Mouse (Mus musculus) embryonic facial prominence, embryonic 14.5 days (tissue): Measurements from ENCODE around the gene Rtl1. TPM values are rescaled to one million over a fixed set of nuclear protein-coding genes. Genes with fewer than 3 reads are reported as not detected.

ENCODE experiments used
- ATAC-seq: fragments of 200-750 bp; cut with Nextera tagmentation; 2 replicates; pipeline ENCODE4 v1.8.0; 2017; ENCODE audit warnings: low read depth, moderate number of reproducible peaks, moderate TSS enrichment
- DNase-seq: peaks from one replicate; pipeline ENCODE4 v3.0.0-alpha.2; 2015; ENCODE audit warnings: low spot score
- H3K27ac ChIP-seq: fragments of 300-500 bp; sonication (generic); replicated peaks from 2 replicates; pipeline ENCODE4 v1.5.1; 2014; ENCODE audit warnings: low read depth, mild to moderate bottlenecking, low read length, moderate library complexity
- H3K27me3 ChIP-seq: fragments of 300-500 bp; sonication (generic); replicated peaks from 2 replicates; pipeline ENCODE4 v1.6.1; 2014; ENCODE audit warnings: low read length; ENCODE audit not compliant: control insufficient read depth, insufficient read depth
- H3K36me3 ChIP-seq: fragments of 300-500 bp; sonication (generic); 2 replicates; pipeline ENCODE4 v1.6.1; 2014; ENCODE audit warnings: low read length, mixed read lengths; ENCODE audit not compliant: control insufficient read depth, insufficient read depth
- H3K4me1 ChIP-seq: fragments of 300-500 bp; sonication (generic); 2 replicates; pipeline ENCODE4 v1.6.1; 2014; ENCODE audit warnings: antibody characterized with exemption, low read length; ENCODE audit not compliant: control insufficient read depth, insufficient read depth
- H3K4me2 ChIP-seq: fragments of 300-500 bp; sonication (generic); 2 replicates; pipeline ENCODE4 v1.6.1; 2014; ENCODE audit warnings: low read depth, mild to moderate bottlenecking, low read length, moderate library complexity, mixed read lengths
- H3K4me3 ChIP-seq: fragments of 300-500 bp; sonication (generic); 2 replicates; pipeline ENCODE4 v1.5.1; 2014; ENCODE audit warnings: low read depth, mild to moderate bottlenecking, low read length
- H3K9ac ChIP-seq: fragments of 300-500 bp; sonication (generic); 2 replicates; pipeline ENCODE4 v1.6.1; 2014; ENCODE audit warnings: low read depth, mild to moderate bottlenecking, low read length, moderate library complexity, mixed read lengths
- H3K9me3 ChIP-seq: fragments of 300-500 bp; sonication (generic); 2 replicates; pipeline ENCODE4 v1.6.1; 2016; ENCODE audit warnings: low read length; ENCODE audit not compliant: control insufficient read depth
- WGBS: fragments of 180-500 bp; shearing (Covaris S2); extraction: QIAGEN DNeasy Blood & Tissue Kit; methylation state at CpG from one replicate; pipeline ENCODE4 v1.1.7; 2014; 5-methylcytosine and 5-hydroxymethylcytosine counted together
- polyA plus RNA-seq: library from polyadenylated mRNA; unstranded; fragments of >200 nt; fragmentation: Nextera tagmentation; extraction: Ambion mirVana; gene quantifications from 2 replicates; pipeline ENCODE4 v1.2.1, GENCODE M21; 2014

Gene Rtl1
- polyA plus RNA-seq = 5.0 TPM in 2 replicates

- no peak within 1 kb of the TSS for H3K9ac ChIP-seq
- DNase-seq = no peak
- peaks cover 17% of the 10 kb centered on the region for H3K4me1 ChIP-seq
- H3K27ac ChIP-seq = peak within 1 kb of the TSS; percentile 52
- ATAC-seq = no peak
- H3K27me3 ChIP-seq = no peaks in the 10 kb centered on the region
- H3K4me2 ChIP-seq = no peak within 1 kb of the TSS
- 87% methylated on average over 7 of the region's 7 CpGs for WGBS
- H3K36me3 ChIP-seq = peaks cover 50% of the 10 kb centered on the region
- H3K4me3 ChIP-seq = no peak within 1 kb of the TSS
- H3K9me3 ChIP-seq = no peaks in the 10 kb centered on the region
Measured at GRCm38 (mm10) chr12:109600230-109600629, at the start of gene Rtl1. TSS of gene Rtl1 (minus strand) at chr12:109600330.

DNA sequence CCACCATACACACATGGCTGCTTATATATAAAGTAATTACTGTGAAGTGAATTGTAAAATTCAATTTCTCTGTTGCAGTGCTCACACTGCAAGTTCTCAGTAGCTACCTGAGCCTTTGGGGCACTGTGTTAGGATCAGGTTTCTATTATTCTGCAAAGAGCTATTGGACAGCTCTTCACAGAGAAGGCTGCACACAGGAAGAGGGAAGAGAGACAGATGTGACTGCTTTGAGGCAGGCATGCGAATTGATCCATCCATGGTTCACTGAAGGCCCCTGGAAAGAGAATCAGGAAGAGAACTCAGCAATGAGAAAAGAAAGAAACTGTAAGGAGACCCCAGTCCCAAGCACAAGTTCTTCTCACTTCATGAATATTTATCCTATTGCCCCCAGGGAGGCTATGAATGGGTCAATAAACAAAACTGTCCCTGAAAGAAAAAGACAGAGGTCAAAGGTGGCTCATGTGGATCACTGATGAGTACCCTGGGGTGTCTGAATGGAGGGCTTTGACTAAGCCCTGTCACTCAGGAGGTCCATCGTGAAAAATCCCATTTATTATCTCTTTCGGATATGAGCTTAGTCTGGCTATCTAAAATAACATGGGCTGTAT is 40.5 kb upstream of the Rtl1 start:
- whole genome bisulfite sequencing = 41% methylated on average over 3 of the region's 3 CpGs
- Histone ChIP-seq H3K4me1 (no peaks in the 10 kb centered on the region), H3K4me3 (no peak overlapping the region), H3K27ac (no peak overlapping the region), H3K9me3 (no peaks in the 10 kb centered on the region), H3K36me3 (peaks cover 41% of the 10 kb centered on the region), H3K27me3 (no peaks in the 10 kb centered on the region), H3K9ac (no peak overlapping the region), H3K4me2 (no peak overlapping the region)
- no peak; the same call in 1 of the 2 replicates for ATAC-seq
- DNase-seq = no peak

GRCm38 (mm10) chr12:109632035-109632434 is 31.9 kb upstream of the Rtl1 start:
- ATAC-seq = no peak
- Histone ChIP-seq H3K27ac (no peak overlapping the region), H3K36me3 (peaks cover 13% of the 10 kb centered on the region), H3K4me1 (no peaks in the 10 kb centered on the region), H3K27me3 (no peaks in the 10 kb centered on the region), H3K4me3 (no peak overlapping the region), H3K9me3 (no peaks in the 10 kb centered on the region), H3K4me2 (no peak overlapping the region), H3K9ac (no peak overlapping the region)
- DNase-seq = no peak
- 52% methylated on average over 3 of the region's 3 CpGs for WGBS

DNA sequence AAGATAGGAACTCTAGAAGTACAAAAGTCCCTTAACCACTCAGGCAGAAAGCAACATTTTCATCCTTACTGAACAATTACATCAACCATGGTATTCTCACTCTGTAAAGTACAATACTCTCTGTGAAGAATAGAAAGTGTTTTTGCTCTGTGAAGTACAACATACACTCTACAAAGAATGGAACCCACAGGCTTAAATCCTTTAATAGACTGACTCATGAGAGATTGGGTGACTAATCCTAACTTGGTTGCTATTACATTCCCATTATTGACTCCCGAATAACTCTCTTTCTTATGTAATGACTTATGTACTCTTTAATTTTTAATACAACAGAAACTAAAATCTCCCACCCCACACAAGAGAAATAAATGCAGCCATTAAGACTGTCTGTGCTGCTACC is 28.8 kb upstream of the Rtl1 start:
- Histone ChIP-seq H3K9ac (no peak overlapping the region), H3K4me3 (no peak overlapping the region), H3K9me3 (no peaks in the 10 kb centered on the region), H3K27me3 (no peaks in the 10 kb centered on the region), H3K27ac (no peak overlapping the region), H3K4me1 (no peaks in the 10 kb centered on the region), H3K4me2 (no peak overlapping the region), H3K36me3 (peaks cover 18% of the 10 kb centered on the region)
- DNase-seq = no peak
- no peak for ATAC-seq
- 81% methylated on average over 1 of the region's 1 CpGs for WGBS

DNA sequence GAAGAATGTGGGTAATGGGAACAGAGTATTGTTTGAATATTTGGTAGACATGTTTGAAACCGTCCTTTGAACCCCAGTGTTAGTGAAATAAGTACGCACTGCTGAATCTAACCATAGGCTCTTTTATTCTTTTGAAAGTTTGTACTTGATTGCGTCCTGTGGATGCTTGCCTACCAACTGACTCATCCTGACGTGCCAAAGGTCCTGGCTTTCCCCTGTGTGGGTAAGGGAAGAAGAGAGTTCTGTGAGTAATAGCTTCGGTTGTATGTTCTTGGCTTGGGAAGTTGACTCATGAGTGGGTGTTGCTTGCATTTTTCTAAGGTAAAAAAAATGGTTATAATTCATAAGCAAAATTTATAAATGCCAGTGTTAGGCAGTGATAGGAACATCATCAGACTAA is 26.8 kb upstream of the Rtl1 start:
- H3K4me3 ChIP-seq = no peak overlapping the region
- no peak overlapping the region for H3K4me2 ChIP-seq
- no peaks in the 10 kb centered on the region for H3K9me3 ChIP-seq
- 86% methylated on average over 5 of the region's 5 CpGs for WGBS
- peaks cover 18% of the 10 kb centered on the region for H3K36me3 ChIP-seq
- ATAC-seq (no peak), DNase-seq (no peak)
- no peak overlapping the region for H3K27ac ChIP-seq
- no peaks in the 10 kb centered on the region for H3K4me1 ChIP-seq
- H3K9ac ChIP-seq = no peak overlapping the region
- H3K27me3 ChIP-seq = no peaks in the 10 kb centered on the region

- Histone ChIP-seq H3K27me3 (no peaks in the 10 kb centered on the region), H3K4me2 (no peak overlapping the region), H3K9ac (no peak overlapping the region), H3K9me3 (no peaks in the 10 kb centered on the region), H3K4me1 (no peaks in the 10 kb centered on the region), H3K4me3 (no peak overlapping the region), H3K36me3 (peaks cover 25% of the 10 kb centered on the region; the same call in 1 of the 2 replicates), H3K27ac (no peak overlapping the region)
- WGBS = 86% methylated on average over 3 of the region's 3 CpGs
- ATAC-seq (no peak), DNase-seq (no peak)
Measured at GRCm38 (mm10) chr12:109620196-109620595, 20.1 kb upstream of the Rtl1 start.

DNA sequence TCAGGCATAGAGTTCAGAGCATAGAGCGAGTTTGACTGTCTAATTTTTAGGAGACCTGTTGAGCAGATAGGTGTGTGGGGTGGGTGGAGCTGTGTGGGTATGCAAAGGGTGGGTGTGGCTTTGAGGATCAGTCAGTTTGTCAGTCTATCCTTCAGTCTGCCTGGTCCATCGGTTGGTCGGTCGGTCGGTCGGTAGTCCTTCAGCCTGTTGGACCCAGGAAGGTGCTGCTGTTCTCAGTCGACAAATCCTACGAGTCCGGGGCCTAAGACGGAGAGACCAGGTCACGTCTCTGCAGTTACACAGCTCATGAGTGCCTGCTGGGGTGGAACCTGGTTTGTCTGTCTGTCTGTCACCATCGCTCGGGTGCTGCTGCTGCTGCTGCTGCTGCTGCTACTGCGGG is 17.9 kb upstream of the Rtl1 start:
- 89% methylated on average over 14 of the region's 14 CpGs for WGBS
- H3K9me3 ChIP-seq = no peaks in the 10 kb centered on the region
- no peak for ATAC-seq
- no peak overlapping the region for H3K4me2 ChIP-seq
- H3K4me3 ChIP-seq = no peak overlapping the region
- peaks cover 5% of the 10 kb centered on the region; the same call in 1 of the 2 replicates for H3K27me3 ChIP-seq
- no peak overlapping the region for H3K27ac ChIP-seq
- H3K9ac ChIP-seq = no peak overlapping the region
- DNase-seq = no peak
- H3K36me3 ChIP-seq = peaks cover 33% of the 10 kb centered on the region
- H3K4me1 ChIP-seq = no peaks in the 10 kb centered on the region

DNA sequence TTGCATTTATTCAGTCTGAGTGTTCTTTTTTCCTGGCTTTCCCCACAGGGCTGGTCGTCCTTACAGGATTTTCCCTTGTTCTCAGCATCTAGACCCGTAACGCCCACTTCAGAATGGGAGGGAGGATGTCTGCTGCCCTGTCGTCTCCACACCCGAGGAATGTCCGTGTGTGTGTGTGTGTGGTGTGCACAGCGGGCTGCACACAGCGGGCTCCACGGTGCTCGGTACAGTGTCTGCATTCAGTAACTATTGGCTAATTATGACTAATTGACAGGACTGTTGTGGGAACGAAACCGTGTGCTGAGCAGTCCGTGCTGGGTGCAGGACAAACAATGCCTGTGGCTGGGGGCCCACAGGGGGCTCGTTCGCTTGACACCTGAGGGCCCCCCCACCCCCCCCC is 17.0 kb upstream of the Rtl1 start:
- ATAC-seq (peak; percentile 41; the same call in 1 of the 2 replicates), DNase-seq (peak; percentile 28)
- no peaks in the 10 kb centered on the region for H3K4me1 ChIP-seq
- peaks cover 7% of the 10 kb centered on the region; the same call in 1 of the 2 replicates for H3K27me3 ChIP-seq
- WGBS = 33% methylated on average over 13 of the region's 15 CpGs
- H3K9me3 ChIP-seq = no peaks in the 10 kb centered on the region
- peak overlapping the region; percentile 6; the same call in 1 of the 2 replicates for H3K9ac ChIP-seq
- 0 out of 2 replicates have a peak overlapping the region, but pooled peaks have one; percentile 23 for H3K4me2 ChIP-seq
- no peak overlapping the region for H3K4me3 ChIP-seq
- H3K36me3 ChIP-seq = peaks cover 36% of the 10 kb centered on the region
- no peak overlapping the region for H3K27ac ChIP-seq

- ATAC-seq = no peak
- H3K27ac ChIP-seq = no peak overlapping the region
- no peak overlapping the region for H3K4me3 ChIP-seq
- WGBS = 69% methylated on average over 8 of the region's 8 CpGs
- H3K9me3 ChIP-seq = peaks cover 7% of the 10 kb centered on the region; the same call in 1 of the 2 replicates
- no peak overlapping the region for H3K9ac ChIP-seq
- H3K36me3 ChIP-seq = peaks cover 44% of the 10 kb centered on the region
- peaks cover 7% of the 10 kb centered on the region; the same call in 1 of the 2 replicates for H3K27me3 ChIP-seq
- no peaks in the 10 kb centered on the region for H3K4me1 ChIP-seq
- DNase-seq = no peak
- no peak overlapping the region for H3K4me2 ChIP-seq
Measured at GRCm38 (mm10) chr12:109615371-109615770, 15.2 kb upstream of the Rtl1 start.
